Mouse (Mus musculus) B cell, adult 62 days (primary cell): Measurements from ENCODE around the gene Gm9573. TPM values are rescaled to one million over a fixed set of nuclear protein-coding genes. Genes with fewer than 3 reads are reported as not detected.

Experiments used
- total RNA-seq: library from RNA; stranded (reverse); gene quantifications from 4 replicates; pipeline ENCODE4 v1.2.4, GENCODE M21; 2023

Gm9573 gene
- not detected in 4 replicates for total RNA-seq

GRCm38 (mm10) chr17:35626537-35626936 lies at the start of gene Gm9573:
Gene Gm9573, minus strand, starts transcription at chr17:35626637.

GRCm38 (mm10) chr17:35673416-35674035 lies 47.1 kb upstream of the Gm9573 start, which contains the start of gene Gtf2h4:
Gene Gtf2h4, minus strand, starts transcription at chr17:35673739.

GRCm38 (mm10) chr17:35667334-35668065 lies 41.1 kb upstream of the Gm9573 start, which contains the start of gene Vars2:
Gene Vars2, minus strand, starts transcription at chr17:35667592.

GRCm38 (mm10) chr17:35643609-35644236 lies 17.3 kb upstream of the Gm9573 start, which contains the start of gene Mucl3:
Gene Mucl3, minus strand, starts transcription at chr17:35643695.

GRCm38 (mm10) chr17:35601249-35601648 lies 25.2 kb downstream of the Gm9573 start, which contains the start of gene Sfta2:
Gene Sfta2, plus strand, starts transcription at chr17:35601549.

Other genes with a start within 250 kb of the Gm9573 start
- 317 to 360 TPM (median 339 TPM) in 4 replicates for gene H2-Q4, start 247.0 kb downstream of the Gm9573 start, total RNA-seq
- 268 to 326 TPM (median 293 TPM) in 4 replicates for gene H2-Q6, start 201.8 kb downstream of the Gm9573 start, total RNA-seq
- 159 to 187 TPM (median 166 TPM) in 4 replicates for gene H2-Q7, start 187.5 kb downstream of the Gm9573 start, total RNA-seq
- gene H2-Q10, start 156.5 kb downstream of the Gm9573 start, total RNA-seq, result 60.3 to 65.1 TPM (median 63.2 TPM) in 4 replicates
- gene Pou5f1, start 120.6 kb downstream of the Gm9573 start, total RNA-seq, result 0.81 to 0.86 TPM in 2 of 4 replicates, not detected in the others
- 4.2 to 5.3 TPM (median 5.0 TPM) in 4 replicates for gene Tcf19, start 109.8 kb downstream of the Gm9573 start, total RNA-seq
- 10.7 to 13.1 TPM (median 12.1 TPM) in 4 replicates for gene Cchcr1, start 109.5 kb downstream of the Gm9573 start, total RNA-seq
- gene Psors1c2, start 93.4 kb downstream of the Gm9573 start, total RNA-seq, result not detected in 4 replicates
- not detected in 4 replicates for gene Cdsn, start 74.5 kb downstream of the Gm9573 start, total RNA-seq
- gene 2300002M23Rik, start 59.2 kb downstream of the Gm9573 start, total RNA-seq, result not detected in 4 replicates
- not detected in 4 replicates for gene Sfta2, start 25.1 kb downstream of the Gm9573 start, total RNA-seq
- not detected in 4 replicates for gene Mucl3, start 17.1 kb upstream of the Gm9573 start, total RNA-seq
- 37.0 to 55.6 TPM (median 43.5 TPM) in 4 replicates for gene Vars2, start 41.0 kb upstream of the Gm9573 start, total RNA-seq
- gene Gtf2h4, start 47.1 kb upstream of the Gm9573 start, total RNA-seq, result 15.9 to 21.1 TPM (median 19.1 TPM) in 4 replicates
- gene Ddr1, start 78.0 kb upstream of the Gm9573 start, total RNA-seq, result 0.16 to 0.39 TPM in 2 of 4 replicates, not detected in the others
- gene Ier3, start 195.0 kb upstream of the Gm9573 start, total RNA-seq, result 0.52 to 1.1 TPM (median 1.0 TPM) in 3 of 4 replicates, not detected in the other
- 18.3 to 24.9 TPM (median 22.1 TPM) in 4 replicates for gene Flot1, start 196.6 kb upstream of the Gm9573 start, total RNA-seq
- gene Tubb5, start 211.7 kb upstream of the Gm9573 start, total RNA-seq, result 236 to 254 TPM (median 249 TPM) in 4 replicates
- gene Mdc1, start 214.9 kb upstream of the Gm9573 start, total RNA-seq, result 73.0 to 81.1 TPM (median 79.2 TPM) in 4 replicates
- 85.5 to 100 TPM (median 88.6 TPM) in 4 replicates for gene Nrm, start 234.7 kb upstream of the Gm9573 start, total RNA-seq
- gene Ppp1r18, start 239.0 kb upstream of the Gm9573 start, total RNA-seq, result 217 to 232 TPM (median 222 TPM) in 4 replicates